Mouse (Mus musculus) CH12F3 (cell line): ENCODE data around the gene Pex7.

ENCODE experiments used
- in situ Hi-C: fragments of 300-500 bp; cut with MboI; formaldehyde crosslinking; loops from 2 replicates; pipeline ENCODE4 v1.14.3; 2020; ENCODE audit warnings: low sequenced_read_pairs

The Pex7 gene

DNA sequence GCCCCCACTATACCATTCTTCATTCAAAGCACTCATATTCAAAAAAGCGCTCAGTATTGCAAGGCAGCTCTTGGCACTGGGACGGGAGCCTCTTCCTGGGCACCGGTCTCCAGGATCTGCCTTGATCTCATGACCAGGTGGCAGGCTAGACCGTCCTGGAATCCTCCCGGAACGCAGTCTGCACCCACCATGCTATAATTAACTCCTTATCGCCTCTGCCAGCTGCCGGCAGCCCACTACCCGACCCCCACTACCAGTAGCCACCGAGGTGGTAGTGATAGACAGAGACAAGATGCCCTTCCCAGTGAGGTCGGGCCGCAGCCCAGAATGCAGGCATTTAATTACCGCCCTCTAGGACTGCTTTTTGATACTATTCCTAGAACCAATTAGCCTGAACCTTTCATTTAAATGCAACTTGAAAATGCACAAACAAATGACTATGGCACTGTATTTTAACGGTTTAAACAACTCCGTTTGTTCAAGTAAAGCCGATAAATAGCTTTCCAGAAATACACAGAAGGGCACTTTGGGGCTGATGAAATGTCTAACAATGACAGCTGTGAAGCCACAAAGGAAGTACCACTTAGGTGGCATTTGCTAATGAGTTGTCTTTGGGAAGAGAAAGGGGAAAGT, 88.7 kb downstream of the Pex7 start:
- in situ Hi-C loops, result no loop called here

GRCm38 (mm10) chr10:19815371-19815770, 92.1 kb downstream of the Pex7 start:
- in situ Hi-C loops, result no loop called here

DNA sequence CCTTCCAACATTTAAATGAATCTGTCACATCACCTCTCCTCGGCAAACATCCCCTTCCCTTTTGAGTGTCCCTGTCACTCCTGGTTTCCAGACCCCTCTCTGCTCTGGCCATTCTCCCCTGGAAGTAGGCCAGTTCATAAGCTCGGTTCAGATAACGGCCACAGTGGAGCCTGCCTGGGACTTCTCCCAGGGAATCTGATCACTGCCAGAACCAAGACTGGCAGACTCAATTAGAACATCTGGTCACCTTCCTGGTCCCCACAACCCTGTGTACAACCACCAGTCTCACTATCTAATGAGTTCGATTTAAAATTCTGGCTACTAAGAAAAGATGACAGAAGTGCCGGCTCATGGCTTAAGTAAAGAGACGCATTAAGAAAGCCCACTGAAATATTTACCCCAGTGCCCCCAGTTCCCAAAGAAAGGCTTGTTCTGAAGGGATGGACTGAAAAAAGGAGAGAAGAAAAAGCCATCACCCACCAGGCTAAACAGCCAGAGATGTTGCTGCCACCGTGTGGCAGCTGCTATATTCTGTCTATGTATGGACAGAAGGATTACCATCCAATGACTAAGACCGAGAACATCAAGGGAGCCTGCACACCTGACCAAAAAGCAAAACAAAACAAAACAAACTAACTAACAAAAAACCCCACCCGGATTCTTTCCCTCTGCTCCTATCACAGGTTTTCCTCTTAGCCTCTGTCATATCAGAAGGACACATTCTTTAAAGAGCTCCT, 95.9 kb downstream of the Pex7 start:
- in situ Hi-C loops, result no loop called here

- in situ Hi-C loops, result no loop called here
These were observed 102.7 kb downstream of the Pex7 start for GRCm38 (mm10) chr10:19804763-19805162.
